Mouse (Mus musculus) cerebellum, adult 2 months (tissue): ENCODE results near the gene Pms2. TPM values are rescaled to one million over a fixed set of nuclear protein-coding genes. Genes with fewer than 3 reads are reported as not detected.

Experiments used
- DNase-seq, 2 experiments: peaks; one replicate each; pipeline ENCODE4 v3.0.0; 2021
- H3K27ac ChIP-seq: fragments of 200-500 bp; 2 replicates; pipeline ENCODE4 v1.5.1; 2012; ENCODE audit warnings: low read length, control low read depth, inconsistent platforms; ENCODE audit not compliant: insufficient read depth
- H3K27me3 ChIP-seq: fragments of 200-500 bp; 2 replicates; pipeline ENCODE4 v1.6.1; 2012; ENCODE audit warnings: inconsistent platforms, mild to moderate bottlenecking, low read length, moderate library complexity; ENCODE audit not compliant: control insufficient read depth, insufficient read depth
- H3K4me1 ChIP-seq: fragments of 200-500 bp; 2 replicates; pipeline ENCODE4 v1.6.1; 2011; ENCODE audit warnings: low read length; ENCODE audit not compliant: control insufficient read depth, insufficient read depth
- H3K4me3 ChIP-seq: fragments of 200-500 bp; replicated peaks from 2 replicates; pipeline ENCODE3; 2011; ENCODE audit warnings: mild to moderate bottlenecking, low read depth, low read length, control low read depth; ENCODE audit not compliant: insufficient read depth
- CTCF ChIP-seq: fragments of 200-500 bp; IDR thresholded peaks from 2 replicates; pipeline ENCODE4 v1.5.1; 2011; ENCODE audit warnings: low read depth, mild to moderate bottlenecking, control low read depth, low read length, moderate library complexity, borderline replicate concordance; ENCODE audit not compliant: insufficient read depth
- POLR2A ChIP-seq: fragments of 200-500 bp; IDR thresholded peaks from 2 replicates; pipeline ENCODE4 v1.6.1; 2011; ENCODE audit warnings: low read length, control low read depth, borderline replicate concordance; ENCODE audit not compliant: insufficient read depth
- WGBS: fragments of 180-500 bp; shearing (Covaris S2); methylation state at CpG from one replicate; pipeline ENCODE4 v1.1.7; 2018; 5-methylcytosine and 5-hydroxymethylcytosine counted together
- polyA plus RNA-seq: library from polyadenylated mRNA; depleted of rRNA; stranded (reverse); fragments of >200 nt; gene quantifications from 2 replicates; pipeline ENCODE4 v1.2.3, GENCODE M21; 2012; rRNA removed

Gene Pms2
- polyA plus RNA-seq, 1 experiment: 17.2 TPM

DNA sequence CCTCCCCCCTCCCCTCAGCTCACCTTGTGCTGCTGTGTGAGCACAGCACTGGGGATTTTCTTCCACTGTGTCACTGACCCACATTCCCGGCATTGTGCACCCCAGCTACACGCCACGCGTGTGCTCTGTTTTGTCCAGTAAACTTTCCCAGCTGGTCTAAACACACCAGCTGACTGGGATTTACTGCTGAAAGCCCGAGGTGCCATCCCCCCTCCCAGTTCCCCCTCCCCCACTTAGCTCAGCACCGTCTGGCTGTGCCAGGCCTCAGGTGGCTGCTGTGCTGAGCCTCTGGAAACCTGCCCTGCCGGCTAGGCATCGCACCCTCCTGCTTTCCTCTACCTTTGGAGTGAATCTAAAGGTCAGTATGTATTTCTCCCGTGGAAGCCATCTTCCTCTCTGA is 71.1 kb downstream of the Pms2 start:
- Histone ChIP-seq H3K27me3 (no peaks in the 10 kb centered on the region), H3K27ac (no peak overlapping the region), H3K4me1 (peaks cover 5% of the 10 kb centered on the region), H3K4me3 (no peak overlapping the region)
- TF ChIP-seq POLR2A (no peak), CTCF (no peak)
- 14% methylated on average over 9 of the region's 9 CpGs for WGBS
- peak in 1 of 2 experiments; percentile 18 for DNase-seq

DNA sequence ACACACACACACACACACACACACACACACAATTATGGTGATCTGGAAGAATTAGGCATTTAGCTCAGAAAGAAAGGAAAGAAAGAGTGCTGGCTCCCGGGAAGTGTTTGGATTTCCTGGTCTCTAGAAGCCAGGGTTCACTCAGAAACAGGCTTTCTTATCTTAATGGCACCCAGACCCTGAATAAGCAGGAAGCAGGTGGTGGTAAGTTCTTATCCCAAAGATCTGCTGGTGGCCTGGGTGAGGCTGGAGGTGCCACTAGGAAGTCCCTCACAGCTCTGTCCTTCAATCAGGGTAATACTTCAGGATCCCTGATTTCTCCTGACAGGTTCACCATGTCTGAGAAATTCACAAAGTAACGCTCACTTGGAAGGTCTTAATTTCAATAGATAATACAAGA is 72.6 kb downstream of the Pms2 start:
- WGBS: 93% methylated on average over 2 of the region's 2 CpGs
- Histone ChIP-seq H3K27me3 (no peaks in the 10 kb centered on the region), H3K4me3 (no peak overlapping the region), H3K27ac (no peak overlapping the region), H3K4me1 (peaks cover 5% of the 10 kb centered on the region; the same call in 1 of the 2 replicates)
- no peak for TF ChIP-seq POLR2A
- no peak for TF ChIP-seq CTCF
- no peak for DNase-seq

Other genes with a start within 250 kb of the Pms2 start
- gene Usp42, start 177.7 kb upstream of the Pms2 start, polyA plus RNA-seq: 12.9 and 13.9 TPM in 2 replicates
- gene Eif2ak1, start 92.2 kb upstream of the Pms2 start, polyA plus RNA-seq: 40.5 and 40.9 TPM in 2 replicates
- 0.29 and 0.44 TPM in 2 replicates for gene Ankrd61, start 12.3 kb upstream of the Pms2 start, polyA plus RNA-seq
- 50.2 and 55.4 TPM in 2 replicates for gene Aimp2, start 117 bp upstream of the Pms2 start, polyA plus RNA-seq
- 3.3 and 3.4 TPM in 2 replicates for gene Gm42421, start 18.2 kb downstream of the Pms2 start, polyA plus RNA-seq
- gene Rsph10b, start 23.1 kb downstream of the Pms2 start, polyA plus RNA-seq: 11.7 and 12.9 TPM in 2 replicates
- gene Ccz1, start 104.9 kb downstream of the Pms2 start, polyA plus RNA-seq: 42.6 and 45.6 TPM in 2 replicates
- not detected in 2 replicates for gene Ocm, start 116.7 kb downstream of the Pms2 start, polyA plus RNA-seq
- gene Lmtk2, start 190.5 kb downstream of the Pms2 start, polyA plus RNA-seq: 37.9 and 38.8 TPM in 2 replicates